Mouse (Mus musculus) liver, postnatal 0 days (tissue): Measurements from ENCODE around the gene BC049715. TPM values are rescaled to one million over a fixed set of nuclear protein-coding genes. Genes with fewer than 3 reads are reported as not detected.

Experiments used
- ATAC-seq: fragments of 200-750 bp; cut with Nextera tagmentation; 2 replicates; pipeline ENCODE4 v1.8.0; 2017; ENCODE audit warnings: mild to moderate bottlenecking, moderate library complexity
- DNase-seq: peaks from one replicate; pipeline ENCODE4 v3.0.0-alpha.2; 2016
- H3K27ac ChIP-seq: fragments of 300-500 bp; sonication (generic); 2 replicates; pipeline ENCODE4 v1.5.1; 2014; ENCODE audit warnings: antibody characterized with exemption, moderate library complexity, mild to moderate bottlenecking, low read depth
- H3K27me3 ChIP-seq: fragments of 300-500 bp; sonication (generic); 2 replicates; pipeline ENCODE4 v1.6.1; 2014; ENCODE audit warnings: low read length, control low read depth, mixed read lengths; ENCODE audit not compliant: insufficient read depth
- H3K36me3 ChIP-seq: fragments of 300-500 bp; sonication (generic); replicated peaks from 2 replicates; pipeline ENCODE4 v1.6.1; 2014; ENCODE audit warnings: mild to moderate bottlenecking, control low read depth, low read length, moderate library complexity, mixed read lengths; ENCODE audit not compliant: insufficient read depth
- H3K4me1 ChIP-seq: fragments of 300-500 bp; sonication (generic); 2 replicates; pipeline ENCODE4 v1.6.1; 2014; ENCODE audit warnings: antibody characterized with exemption, mild to moderate bottlenecking, control low read depth; ENCODE audit not compliant: insufficient read depth
- H3K4me2 ChIP-seq: fragments of 300-500 bp; sonication (generic); 2 replicates; pipeline ENCODE4 v1.6.1; 2014; ENCODE audit warnings: low read depth, mild to moderate bottlenecking, low read length, moderate library complexity, mixed read lengths
- H3K4me3 ChIP-seq: fragments of 300-500 bp; sonication (generic); 2 replicates; pipeline ENCODE4 v1.5.1; 2014; ENCODE audit warnings: low read depth, low read length
- H3K9ac ChIP-seq: fragments of 300-500 bp; sonication (generic); replicated peaks from 2 replicates; pipeline ENCODE4 v1.6.1; 2014; ENCODE audit warnings: mild to moderate bottlenecking, moderate library complexity
- H3K9me3 ChIP-seq: fragments of 300-500 bp; sonication (generic); 2 replicates; pipeline ENCODE4 v1.6.1; 2016; ENCODE audit warnings: mild to moderate bottlenecking, control low read depth, low read length, mixed read lengths
- CTCF ChIP-seq: sonication (generic); IDR thresholded peaks from 2 replicates; pipeline ENCODE4 v1.5.1; 2016; ENCODE audit warnings: antibody characterized with exemption, low read depth
- EP300 ChIP-seq: IDR thresholded peaks from 2 replicates; pipeline ENCODE4 v1.6.1; 2016; ENCODE audit warnings: antibody characterized with exemption, low read depth, mild to moderate bottlenecking
- WGBS: fragments of 180-500 bp; shearing (Covaris S2); extraction: QIAGEN DNeasy Blood & Tissue Kit; methylation state at CpG from one replicate; pipeline ENCODE4 v1.1.7; 2014; ENCODE audit not compliant: insufficient replicate concordance; 5-methylcytosine and 5-hydroxymethylcytosine counted together
- polyA plus RNA-seq: library from polyadenylated mRNA; unstranded; fragments of >200 nt; fragmentation: Nextera tagmentation; extraction: Ambion mirVana; gene quantifications from 2 replicates; pipeline ENCODE4 v1.2.1, GENCODE M21; 2015

BC049715 gene
- polyA plus RNA-seq, 1 experiment from 2014 or later, result 0.99 TPM

GRCm38 (mm10) chr6:136827116-136827515 is 310 bp upstream of the BC049715 start:
- DNase-seq (no peak), ATAC-seq (no peak)
- H3K27ac ChIP-seq, result peak overlapping the region; percentile 90
- 4% methylated on average over 7 of the region's 7 CpGs for WGBS
- no peaks in the 10 kb centered on the region for H3K27me3 ChIP-seq
- H3K4me2 ChIP-seq, result peak overlapping the region; percentile 89
- peaks cover 16% of the 10 kb centered on the region for H3K4me1 ChIP-seq
- peaks cover 29% of the 10 kb centered on the region for H3K36me3 ChIP-seq
- peak overlapping the region; percentile 93 for H3K4me3 ChIP-seq
- TF ChIP-seq CTCF, result no peak
- TF ChIP-seq EP300, result no peak
- peak overlapping the region; percentile 98 for H3K9ac ChIP-seq
- H3K9me3 ChIP-seq, result no peaks in the 10 kb centered on the region

GRCm38 (mm10) chr6:136827881-136828561 is 595 bp downstream of the BC049715 start, which contains the start of gene Wbp11:
Gene Wbp11 (minus strand): TSS chr6:136828233.
- peaks cover 21% of the 10 kb centered on the region for H3K36me3 ChIP-seq
- H3K4me3 ChIP-seq, result peak within 1 kb of the TSS; percentile 93
- WGBS, result under 1% methylated on average over 45 of the region's 45 CpGs
- peaks cover 16% of the 10 kb centered on the region for H3K4me1 ChIP-seq
- H3K9ac ChIP-seq, result peak within 1 kb of the TSS; percentile 98
- H3K9me3 ChIP-seq, result no peaks in the 10 kb centered on the region
- H3K27me3 ChIP-seq, result no peaks in the 10 kb centered on the region
- TF ChIP-seq CTCF, result peak; percentile 67
- TF ChIP-seq EP300, result peak; percentile 56; the same call in 1 of the 2 replicates
- H3K4me2 ChIP-seq, result peak within 1 kb of the TSS; percentile 89
- DNase-seq (peak; percentile 95), ATAC-seq (peak; percentile 100)
- peak within 1 kb of the TSS; percentile 90 for H3K27ac ChIP-seq

- Histone ChIP-seq H3K36me3 (peaks cover 19% of the 10 kb centered on the region), H3K4me2 (peak overlapping the region; percentile 76), H3K9me3 (no peaks in the 10 kb centered on the region), H3K27ac (peak overlapping the region; percentile 76), H3K4me1 (peaks cover 16% of the 10 kb centered on the region), H3K4me3 (peak overlapping the region; percentile 93), H3K9ac (no peak overlapping the region), H3K27me3 (no peaks in the 10 kb centered on the region)
- 31% methylated on average over 4 of the region's 4 CpGs for WGBS
- DNase-seq (no peak), ATAC-seq (no peak)
- no peak for TF ChIP-seq EP300
- TF ChIP-seq CTCF, result no peak
Observed at GRCm38 (mm10) chr6:136828681-136829080, 1.3 kb downstream of the BC049715 start.

- H3K9me3 ChIP-seq, result no peaks in the 10 kb centered on the region
- H3K4me1 ChIP-seq, result peaks cover 12% of the 10 kb centered on the region
- H3K27ac ChIP-seq, result 0 out of 2 replicates have a peak overlapping the region, but pooled peaks have one; percentile 29
- TF ChIP-seq EP300 (no peak), CTCF (no peak)
- no peak overlapping the region for H3K4me3 ChIP-seq
- 31% methylated on average over 5 of the region's 5 CpGs for WGBS
- H3K9ac ChIP-seq, result no peak overlapping the region
- H3K36me3 ChIP-seq, result no peaks in the 10 kb centered on the region
- DNase-seq (no peak), ATAC-seq (no peak)
- 0 out of 2 replicates have a peak overlapping the region, but pooled peaks have one; percentile 14 for H3K4me2 ChIP-seq
- no peaks in the 10 kb centered on the region for H3K27me3 ChIP-seq
Observed at GRCm38 (mm10) chr6:136831712-136832111, 4.3 kb downstream of the BC049715 start.

- ATAC-seq (no peak), DNase-seq (no peak)
- Histone ChIP-seq H3K9ac (no peak within 1 kb of the TSS), H3K4me2 (no peak within 1 kb of the TSS), H3K9me3 (no peaks in the 10 kb centered on the region), H3K4me3 (no peak within 1 kb of the TSS), H3K27me3 (no peaks in the 10 kb centered on the region), H3K4me1 (no peaks in the 10 kb centered on the region), H3K36me3 (no peaks in the 10 kb centered on the region), H3K27ac (no peak within 1 kb of the TSS)
- 50% methylated on average over 4 of the region's 4 CpGs for WGBS
- TF ChIP-seq CTCF (no peak), EP300 (no peak)
Observed at GRCm38 (mm10) chr6:136835352-136835751, 7.9 kb downstream of the BC049715 start, which contains the start of gene Smco3. Gene Smco3 (minus strand): TSS chr6:136835452.

GRCm38 (mm10) chr6:136837323-136837722 is 9.9 kb downstream of the BC049715 start:
- Histone ChIP-seq H3K4me2 (no peak overlapping the region), H3K27ac (no peak overlapping the region), H3K4me1 (no peaks in the 10 kb centered on the region), H3K27me3 (no peaks in the 10 kb centered on the region), H3K9me3 (no peaks in the 10 kb centered on the region), H3K9ac (no peak overlapping the region), H3K4me3 (no peak overlapping the region), H3K36me3 (no peaks in the 10 kb centered on the region)
- no peak for DNase-seq
- WGBS, result 77% methylated on average over 3 of the region's 3 CpGs
- TF ChIP-seq EP300 (no peak), CTCF (no peak)
- ATAC-seq, result no peak
